Mouse (Mus musculus) CH12.LX (cell line): ENCODE data around the gene Tmem171.

Experiments
- CTCF ChIP-seq, 2 experiments: IDR thresholded peaks in 1 of 2; conservative IDR thresholded peaks in 1 of 2; 2 replicates each; pipeline ENCODE4 v1.5.1; 2011 to 2012; ENCODE audit warnings: low read depth in 2 of 2, low read length in 2 of 2, improper control_type of control experiment in 1 of 2, inconsistent platforms in 1 of 2, mild to moderate bottlenecking in 1 of 2, moderate library complexity in 1 of 2
- ETS1 ChIP-seq: conservative IDR thresholded peaks from 2 replicates; pipeline ENCODE4 v1.6.1; 2012; ENCODE audit warnings: low read depth, mild to moderate bottlenecking, inconsistent platforms, low read length, improper control_type of control experiment, moderate library complexity
- IRF4 ChIP-seq: IDR thresholded peaks from 2 replicates; pipeline ENCODE4 v1.6.1; 2014; ENCODE audit warnings: low read depth, mild to moderate bottlenecking, inconsistent platforms, low read length, improper control_type of control experiment
- MYC ChIP-seq: IDR thresholded peaks from 2 replicates; pipeline ENCODE4 v1.6.1; 2011; ENCODE audit warnings: low read depth, mild to moderate bottlenecking, improper control_type of control experiment, low read length
- TBP ChIP-seq: conservative IDR thresholded peaks from 2 replicates; pipeline ENCODE4 v1.6.1; 2011; ENCODE audit warnings: low read depth, low read length, improper control_type of control experiment
- ZNF384 ChIP-seq: IDR thresholded peaks from 2 replicates; pipeline ENCODE4 v1.6.1; 2012; ENCODE audit warnings: low read depth, low read length, improper control_type of control experiment, inconsistent platforms

DNA sequence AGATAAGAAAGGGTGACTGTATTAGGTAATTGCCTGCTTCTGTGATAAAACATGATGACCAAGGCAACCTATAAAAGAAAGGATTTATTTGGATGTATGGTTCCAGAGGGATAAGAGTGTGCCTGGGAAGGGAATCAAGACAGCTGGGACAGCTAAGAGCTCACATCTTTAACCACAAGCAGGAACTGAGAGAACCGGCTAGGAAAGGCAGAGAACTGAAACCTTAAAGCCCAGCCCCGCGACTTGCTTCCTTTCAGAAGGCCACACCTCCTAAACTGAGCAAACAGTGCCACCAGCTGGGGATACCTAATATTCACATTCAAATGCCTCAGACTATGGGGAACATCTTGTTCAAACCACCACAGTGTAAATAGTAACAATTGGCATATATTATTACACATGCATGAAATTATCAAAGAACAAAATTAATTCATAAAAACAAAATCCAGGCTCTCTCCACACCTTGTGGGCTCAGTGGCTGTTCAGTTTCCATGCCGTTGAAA, 32.4 kb downstream of the Tmem171 start:
- TF ChIP-seq CTCF (conservative IDR thresholded peaks at IDR 0.05 in 1 of 2, IDR thresholded peaks at IDR 0.05 in 1 of 2; ENCODE audit: low read depth in 2 of 2, low read length in 2 of 2) (peak in 1 of 2 experiments; percentile 51; a peak in 2 of 4 replicates), ZNF384 (no peak), IRF4 (peak; percentile 57; the same call in 1 of the 2 replicates), ETS1 (no peak), TBP (no peak), MYC (no peak)
